Mouse (Mus musculus) cerebellum, adult 9-11 months (tissue): Measurements from ENCODE around the gene Ckap2.
A peak's percentile ranks its signal among the peaks of the same experiment; 100 is the strongest.

ENCODE experiments used
- DNase-seq: peaks from one replicate; pipeline ENCODE4 v3.0.0; 2022

Ckap2 gene

DNA sequence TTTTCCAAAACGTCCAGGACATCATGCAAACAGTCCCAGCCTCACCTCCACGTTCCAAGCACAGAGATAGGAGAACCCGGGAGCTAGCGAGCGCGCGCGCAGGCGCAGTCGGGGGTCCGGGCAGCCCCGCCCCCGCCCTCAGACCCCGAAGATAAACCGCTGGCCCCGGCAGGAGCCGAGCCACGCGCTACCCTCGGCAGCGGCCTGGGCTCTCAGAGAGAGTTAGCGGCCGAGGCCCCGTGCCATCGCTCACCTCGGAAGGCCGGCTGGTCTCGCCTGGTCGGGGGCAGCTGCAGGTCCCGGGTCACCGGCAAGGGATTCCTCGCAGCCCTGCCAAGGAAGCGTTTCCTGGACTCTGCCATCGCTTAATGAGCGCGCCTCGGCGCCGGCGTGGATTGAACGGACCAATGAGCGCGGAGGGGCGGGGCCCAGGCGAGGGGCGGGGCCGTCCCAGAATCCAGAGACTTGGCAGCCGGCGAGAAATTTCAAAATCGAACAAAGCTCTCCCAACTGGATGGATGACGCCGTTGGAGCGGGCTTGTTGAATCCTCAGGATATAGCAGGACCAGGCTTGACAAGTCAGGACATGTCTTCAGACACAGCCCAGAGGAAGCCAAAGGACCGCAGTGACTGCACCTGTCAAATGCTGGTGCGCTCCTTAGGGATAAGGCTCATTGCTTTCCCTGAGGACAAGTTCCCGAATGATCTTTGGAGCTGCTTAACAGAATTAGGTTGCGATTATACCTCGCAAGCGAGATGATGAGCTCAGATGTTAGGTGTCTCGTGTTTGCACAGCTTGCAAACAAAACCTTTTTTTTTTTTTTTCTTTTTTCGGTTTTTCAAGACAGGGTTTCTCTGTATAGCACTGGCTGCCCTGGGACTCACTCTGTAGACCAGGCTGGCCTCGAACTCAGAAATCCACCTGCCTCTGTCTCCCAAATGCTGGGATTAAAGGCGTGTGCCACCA is at the start of gene Ckap2:
TSS of gene Ckap2 (minus strand) at position 389 of the 967 bp plus-strand sequence.
- peak; percentile 81 for DNase-seq

DNA sequence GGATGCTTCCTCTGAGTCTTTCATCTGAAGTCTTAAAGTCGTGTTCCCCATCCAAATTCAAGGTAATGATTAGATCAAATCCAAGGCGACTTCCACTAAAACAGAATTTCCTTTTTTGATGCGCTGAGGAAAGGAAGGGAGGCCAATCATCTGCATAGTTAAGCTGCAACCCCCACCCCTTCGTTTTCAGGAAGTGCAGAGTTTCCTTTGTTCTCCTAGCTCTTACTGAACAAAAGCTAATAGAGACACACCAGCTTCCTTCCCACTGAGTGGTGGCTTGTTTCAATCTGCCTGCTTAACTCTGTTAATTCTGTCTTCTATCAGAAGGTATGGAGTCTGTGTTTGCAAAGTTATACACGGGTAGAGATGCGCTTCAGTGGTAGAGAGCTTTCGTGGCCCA is 43.0 kb upstream of the Ckap2 start:
- DNase-seq: no peak

DNA sequence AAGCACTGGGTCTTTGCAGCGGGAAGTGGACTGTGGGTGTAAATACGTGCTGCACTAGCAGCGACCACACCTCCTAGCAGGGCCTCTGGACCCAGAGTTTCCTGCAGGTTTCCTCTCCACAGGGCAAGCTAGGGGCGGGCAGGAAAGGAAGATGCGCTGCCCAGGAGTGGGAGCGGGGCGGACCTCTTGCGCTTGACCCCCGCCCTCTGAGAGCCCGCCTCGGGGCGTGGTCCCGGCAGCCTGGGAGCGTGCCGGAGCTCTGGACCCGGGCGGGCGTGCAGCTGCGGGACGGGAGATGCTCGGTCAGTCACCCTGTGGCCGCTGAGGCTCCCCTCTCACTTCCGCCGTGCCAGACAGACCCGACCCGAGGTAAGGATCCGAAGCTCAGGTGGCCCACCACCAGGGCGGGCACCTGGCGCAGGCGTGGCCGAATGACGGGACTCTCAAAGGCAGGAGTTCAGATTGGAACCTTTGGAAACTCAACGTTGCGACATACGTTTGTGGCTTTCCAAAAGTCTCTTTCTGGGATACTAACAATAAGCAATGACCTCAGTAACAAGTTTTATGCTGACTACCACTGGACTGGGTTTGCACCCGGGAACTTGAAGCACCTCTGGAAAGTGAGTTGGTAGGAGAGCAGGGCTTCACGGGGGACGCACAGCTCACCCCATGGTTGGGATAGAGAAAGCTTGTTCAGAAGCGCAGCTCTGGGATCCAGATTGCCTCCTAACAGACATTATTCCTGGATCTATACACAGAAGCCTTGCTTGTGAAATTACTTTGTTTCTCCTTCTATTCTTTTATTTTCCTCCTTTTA is 41.6 kb upstream of the Ckap2 start, which contains the start of gene Thsd1:
TSS of gene Thsd1 (plus strand) at position 253 of the 817 bp plus-strand sequence.
- DNase-seq: no peak

DNA sequence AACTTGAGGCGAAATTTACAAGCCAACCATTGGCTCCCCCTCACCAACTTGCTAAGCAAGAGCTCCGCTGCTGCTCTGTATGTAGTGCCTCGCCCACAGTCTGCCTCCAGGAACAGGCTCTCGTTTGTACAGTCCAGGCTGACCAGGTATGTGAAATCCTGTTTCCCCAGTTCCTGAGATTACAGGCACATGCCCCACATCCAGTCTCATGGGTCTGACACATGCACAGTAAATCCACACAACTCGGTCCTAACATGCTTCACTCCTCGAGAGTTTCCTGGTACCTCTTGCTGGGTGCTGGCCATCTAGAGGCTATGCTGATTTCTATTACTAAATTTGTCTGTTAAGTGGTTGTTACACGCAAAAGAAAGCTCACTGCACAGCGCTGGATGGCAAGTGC is 40.7 kb upstream of the Ckap2 start:
- no peak for DNase-seq

DNA sequence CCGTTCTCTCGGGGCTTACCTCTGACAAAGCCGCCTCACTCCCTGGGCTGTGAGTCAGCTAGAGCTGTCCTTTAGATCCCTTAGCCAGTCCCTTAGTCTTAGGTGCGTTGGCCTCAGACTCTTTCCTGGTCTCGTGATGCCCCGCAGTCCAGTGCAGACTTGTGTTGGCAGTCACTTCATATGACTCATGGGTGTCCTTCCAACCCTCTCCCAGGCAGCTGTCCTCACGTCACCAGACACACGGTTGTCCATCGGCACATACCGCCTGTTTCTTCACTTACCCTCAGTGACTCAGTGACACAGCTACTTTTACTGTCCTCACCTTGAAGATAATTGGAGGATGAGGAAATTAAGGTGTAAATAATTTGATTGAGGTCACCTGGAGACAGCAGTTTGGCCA is 29.2 kb upstream of the Ckap2 start:
- no peak for DNase-seq

DNA sequence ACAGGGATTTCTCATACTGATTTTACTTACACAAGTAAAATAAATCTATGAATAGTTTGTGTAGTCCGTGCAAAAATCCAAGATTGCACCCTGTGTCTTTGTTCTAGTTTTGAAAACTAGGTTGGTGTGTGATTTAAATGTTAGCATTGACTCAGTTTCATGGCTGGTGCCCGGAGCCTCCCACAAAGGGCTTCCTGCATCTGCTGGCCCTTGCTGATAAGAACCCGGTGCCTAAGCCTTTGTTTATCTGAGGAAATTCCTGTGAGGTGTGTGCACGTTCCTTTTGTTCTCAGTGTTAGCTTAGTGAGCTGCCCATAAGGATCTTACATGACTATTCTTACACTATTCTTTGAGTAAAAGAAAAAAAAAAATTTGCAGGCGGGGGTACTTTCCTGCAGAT is 23.4 kb upstream of the Ckap2 start:
- no peak for DNase-seq

DNA sequence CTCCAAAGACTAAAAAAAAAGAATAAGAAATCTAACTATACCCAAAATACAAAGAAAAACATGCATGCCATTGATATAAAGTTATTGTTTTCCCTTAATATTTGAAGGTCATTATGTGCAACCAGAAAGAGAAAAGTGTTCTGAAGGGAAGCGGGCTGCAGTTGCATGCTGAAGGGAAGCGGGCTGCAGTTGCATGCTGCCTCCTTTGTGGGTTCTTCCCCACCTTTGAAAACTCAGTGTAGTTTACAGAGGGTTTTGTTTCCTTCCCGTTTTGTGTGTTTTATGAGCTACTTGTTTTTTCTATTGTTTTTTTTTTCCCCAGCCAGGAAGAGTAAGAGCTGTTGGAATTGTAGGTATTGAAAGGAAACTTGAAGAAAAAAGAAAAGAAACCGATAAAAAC is 21.9 kb upstream of the Ckap2 start:
- no peak for DNase-seq

DNA sequence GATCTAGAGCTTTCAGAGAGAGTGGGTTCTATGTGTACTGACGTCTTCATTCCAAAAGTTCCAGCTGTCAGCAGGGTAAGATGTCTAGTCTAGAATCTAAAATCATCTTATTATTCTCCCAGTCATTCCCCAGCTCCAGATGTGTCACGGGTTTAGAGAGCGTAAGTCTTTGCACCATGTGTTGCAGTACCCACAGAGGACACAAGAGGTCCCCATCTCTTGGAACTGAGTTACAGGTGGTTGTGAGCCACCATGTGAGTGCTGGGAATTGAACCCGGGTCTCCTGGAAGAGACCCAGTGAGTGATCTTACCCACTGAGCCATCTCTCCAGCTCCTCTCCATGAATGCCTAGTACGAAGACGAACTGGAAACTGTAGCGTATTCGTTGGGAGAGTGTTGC is 13.9 kb upstream of the Ckap2 start:
- no peak for DNase-seq

DNA sequence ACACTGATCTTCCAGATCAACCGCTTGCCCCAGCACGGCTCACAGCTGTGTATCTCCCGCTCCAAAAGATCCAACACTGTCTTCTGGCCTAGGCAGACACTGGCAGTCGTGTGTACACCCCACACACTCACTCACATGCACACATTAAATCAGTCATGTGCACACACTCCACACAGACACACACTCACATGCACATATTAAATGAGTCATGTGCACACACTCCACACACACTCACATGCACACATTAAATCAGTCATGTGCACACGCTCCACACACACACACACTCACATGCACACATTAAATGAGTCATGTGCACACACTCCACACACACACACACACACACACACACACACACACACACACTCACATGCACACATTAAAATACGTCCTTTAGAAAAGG is 12.3 kb upstream of the Ckap2 start:
- DNase-seq: no peak

DNA sequence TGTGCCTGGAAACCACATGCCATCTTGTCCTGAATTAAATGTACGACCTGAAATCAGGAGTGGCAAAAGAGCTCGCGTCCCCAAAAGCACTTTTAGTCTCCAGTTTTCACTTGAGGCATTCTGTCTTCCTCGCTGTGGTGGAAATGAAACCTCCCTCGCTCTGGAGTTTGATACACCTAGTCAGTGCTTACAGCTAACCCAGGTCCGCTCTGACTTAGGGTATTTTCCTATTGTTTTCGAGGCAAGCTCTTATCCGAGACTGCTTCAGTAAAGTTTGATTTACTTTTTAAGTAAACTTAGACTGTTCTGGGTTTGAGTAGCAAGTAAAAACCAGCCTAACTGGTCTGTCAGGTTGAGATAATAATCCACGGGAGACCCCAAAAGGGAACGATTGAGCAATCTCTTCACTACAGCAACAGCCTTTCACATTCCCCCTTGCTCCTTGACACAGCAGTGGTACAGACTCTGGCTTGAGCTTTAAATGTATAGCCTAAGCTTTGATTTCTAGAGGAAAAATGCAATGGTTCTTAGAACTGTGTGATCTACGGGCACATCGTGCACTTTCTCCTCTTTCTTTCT is 7.9 kb upstream of the Ckap2 start:
- DNase-seq: no peak

DNA sequence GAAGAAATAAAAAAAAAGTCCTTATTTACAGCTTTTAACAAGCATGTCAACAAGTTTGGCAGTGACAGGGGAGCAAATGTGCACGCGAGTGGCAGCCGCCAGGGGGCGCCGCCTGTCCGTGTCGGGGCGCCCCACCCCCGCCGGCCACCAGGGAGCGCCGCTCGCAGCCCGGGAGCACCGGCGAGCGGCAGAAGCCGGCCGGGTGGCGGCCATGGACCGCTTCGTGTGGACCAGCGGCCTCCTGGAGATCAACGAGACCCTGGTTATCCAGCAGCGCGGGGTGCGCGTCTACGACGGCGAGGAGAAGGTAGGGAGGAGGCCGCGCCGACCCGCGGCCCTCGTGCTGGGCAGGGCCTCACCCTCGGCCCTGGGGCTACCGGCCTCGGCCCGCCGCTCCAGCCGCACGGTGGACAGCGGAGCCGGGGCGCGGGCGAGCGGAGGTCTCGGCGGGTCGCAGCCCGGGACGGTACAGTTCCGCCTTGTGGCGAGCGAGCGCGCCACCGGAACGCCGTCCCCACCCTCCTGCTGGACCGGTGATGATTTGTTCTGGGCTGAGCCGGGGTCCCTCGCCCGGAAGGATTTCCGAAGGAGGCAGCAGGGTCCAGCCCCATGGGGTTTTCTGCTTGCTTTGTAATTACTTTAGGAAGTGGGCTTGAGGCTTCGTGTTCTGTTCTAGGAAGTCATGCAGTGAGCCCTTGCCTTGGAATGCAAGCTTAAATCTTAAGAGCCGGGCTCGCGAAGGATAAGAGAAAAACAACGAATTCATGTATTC is 7.2 kb upstream of the Ckap2 start, which contains the start of gene Vps36:
TSS of gene Vps36 (plus strand) at position 150 of the 772 bp plus-strand sequence.
- DNase-seq: peak; percentile 88

DNA sequence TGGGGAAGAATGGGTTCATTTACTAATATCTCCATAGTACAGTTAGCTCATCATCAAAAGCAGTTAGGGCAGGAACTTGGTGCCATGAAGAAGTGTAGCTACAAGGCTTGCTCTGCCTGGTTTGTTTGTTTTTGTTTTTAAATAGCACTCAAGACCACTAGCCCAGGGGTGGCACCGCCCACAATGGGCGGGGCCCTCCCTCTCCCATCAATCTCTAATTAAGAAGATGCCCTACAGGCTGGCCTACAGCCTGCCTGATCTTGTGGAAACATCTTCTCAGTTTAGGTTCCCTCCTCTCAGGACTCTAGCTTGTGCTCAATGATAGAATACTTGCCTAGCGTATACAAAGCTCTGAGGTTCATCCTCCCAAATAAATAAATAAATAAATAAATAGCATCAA is 735 bp downstream of the Ckap2 start:
- no peak for DNase-seq

DNA sequence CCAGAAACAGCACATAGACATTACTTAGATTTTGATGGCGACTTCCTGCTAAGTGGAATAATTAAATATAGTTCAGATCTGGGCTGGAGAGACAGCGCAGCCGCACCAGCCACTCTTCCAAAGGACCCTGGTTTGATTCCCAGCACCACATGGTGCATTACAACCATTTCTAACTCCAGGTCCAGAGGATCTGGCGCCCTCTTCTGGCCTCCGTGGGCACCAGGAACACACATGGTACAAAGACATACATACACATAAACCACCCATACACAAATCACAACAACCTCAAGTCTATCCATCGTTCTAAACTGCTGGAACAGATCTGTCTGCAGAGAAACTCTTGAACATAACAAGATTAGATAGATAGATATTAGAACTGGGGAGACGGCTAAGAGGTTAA is 9.7 kb downstream of the Ckap2 start:
- DNase-seq: no peak

DNA sequence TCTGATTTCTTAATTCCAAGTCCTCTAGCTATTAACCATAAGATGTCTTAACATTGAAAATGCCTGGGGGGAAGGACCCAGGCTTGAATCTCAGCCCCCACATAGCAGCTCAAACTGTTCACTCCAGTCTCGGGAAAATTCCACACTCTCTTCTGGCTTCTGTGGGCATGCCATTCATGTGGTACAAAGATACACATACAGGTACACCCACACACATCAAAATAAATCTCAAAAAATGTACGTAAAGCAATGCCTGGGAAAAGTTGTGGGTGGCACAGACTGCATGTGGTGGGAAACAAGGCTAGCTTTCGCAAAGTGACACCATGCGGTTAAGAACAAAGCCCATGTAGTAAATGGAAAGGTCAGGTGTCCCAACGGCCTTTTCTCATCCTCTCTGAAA is 16.5 kb downstream of the Ckap2 start:
- no peak for DNase-seq

DNA sequence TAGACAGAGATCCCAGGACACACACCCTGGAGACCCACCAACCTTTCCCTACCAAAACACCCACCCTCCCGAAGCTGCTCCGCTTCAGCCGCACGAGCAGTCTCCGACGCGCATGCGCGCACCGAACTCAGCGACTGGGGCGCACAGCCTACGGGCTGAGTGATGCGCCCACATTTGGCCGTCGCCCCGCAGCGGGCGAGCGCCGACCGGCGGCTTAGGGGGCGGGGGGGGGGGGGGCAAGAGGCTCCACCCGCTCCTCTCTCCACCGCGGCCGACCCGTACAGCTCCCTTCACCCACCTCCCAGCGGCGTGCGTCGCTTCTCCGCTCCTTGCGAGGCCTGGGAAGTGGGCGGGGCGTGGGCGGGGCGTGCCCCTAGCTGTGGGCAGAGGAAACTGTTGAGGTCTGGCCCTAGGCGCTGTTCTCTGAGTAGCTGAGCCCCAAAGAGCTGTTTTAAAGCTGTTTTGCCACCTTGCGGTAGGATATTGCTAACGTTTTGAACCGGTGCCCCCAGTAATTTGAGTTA is 19.5 kb downstream of the Ckap2 start, which contains the start of gene Nek3:
TSS of gene Nek3 (minus strand) at position 356 of the 524 bp plus-strand sequence.
- DNase-seq: peak; percentile 89

DNA sequence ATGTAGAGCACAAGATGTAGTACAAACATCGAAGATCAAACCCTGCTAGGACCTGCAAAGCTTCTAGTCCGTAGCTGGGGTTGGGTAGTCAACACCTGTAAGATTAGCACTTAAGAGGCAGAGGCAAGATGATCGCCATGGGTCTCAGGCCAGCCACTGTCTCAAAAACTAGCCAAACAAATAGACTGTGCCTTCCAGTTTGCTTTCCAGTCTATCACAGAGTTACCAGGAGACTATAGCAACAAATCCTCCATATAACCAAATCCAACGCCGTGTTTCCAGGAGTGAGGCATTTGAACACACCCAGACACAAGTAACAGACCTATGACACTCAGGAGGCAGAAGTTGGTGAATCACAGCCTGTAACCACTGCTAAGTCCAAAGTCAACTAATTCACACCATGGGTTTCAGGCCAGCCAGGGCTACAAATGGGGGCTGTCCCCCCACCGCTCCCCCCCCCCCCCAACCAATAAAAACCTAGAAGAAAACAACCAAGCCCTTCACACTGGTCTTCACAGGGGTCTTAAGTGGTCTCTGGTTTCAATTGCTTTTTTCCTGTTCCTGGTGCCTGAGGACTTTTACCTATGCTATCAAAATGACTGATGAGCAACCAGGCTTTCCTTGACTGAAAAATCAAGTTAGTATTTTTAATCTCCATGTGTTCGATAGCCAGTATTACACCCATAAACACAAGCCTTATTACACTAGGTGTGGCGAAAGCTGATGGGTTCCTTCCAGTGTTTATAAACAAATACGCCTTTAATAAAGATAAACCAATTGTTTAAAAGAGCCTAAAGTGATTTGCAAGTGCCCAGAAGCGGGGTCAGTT is 20.2 kb downstream of the Ckap2 start:
- no peak for DNase-seq

DNA sequence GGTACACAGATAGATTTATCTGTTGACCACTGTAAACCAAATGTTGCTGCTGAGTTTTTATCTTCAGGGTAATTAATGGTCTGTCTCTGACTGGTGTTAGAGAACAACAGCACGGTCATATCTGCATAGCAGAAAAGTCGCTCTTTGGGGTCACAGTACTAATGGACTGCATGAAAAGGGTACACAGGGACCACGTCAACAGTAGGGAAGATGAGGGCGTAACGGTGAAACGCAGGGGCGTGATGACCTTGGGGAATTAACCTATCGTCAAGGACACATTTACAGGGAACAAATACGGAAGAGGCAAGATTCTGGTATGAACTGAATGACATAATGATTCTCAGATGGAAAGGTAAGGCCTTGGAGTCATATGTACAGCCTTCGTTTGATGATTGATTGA is 21.2 kb downstream of the Ckap2 start:
- no peak for DNase-seq

DNA sequence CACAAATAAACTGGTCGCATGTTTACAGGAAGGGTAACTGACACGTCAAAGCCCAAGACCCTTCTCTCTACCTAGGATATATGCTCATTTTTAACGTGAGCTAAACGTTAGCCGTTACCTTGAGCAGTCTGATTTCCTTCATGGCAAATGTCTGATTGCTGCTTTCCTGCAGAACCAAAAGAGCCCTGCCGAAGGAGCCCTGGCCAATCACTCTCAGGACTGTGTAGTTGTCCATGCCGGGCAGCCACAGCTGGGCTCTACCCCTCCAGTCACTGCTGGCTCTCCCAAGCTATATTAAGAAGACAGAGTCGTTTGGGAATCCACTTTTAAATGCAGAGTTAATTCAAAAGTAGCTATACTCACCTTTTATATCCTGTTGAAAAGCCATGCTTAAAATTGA is 23.4 kb downstream of the Ckap2 start:
- no peak for DNase-seq

DNA sequence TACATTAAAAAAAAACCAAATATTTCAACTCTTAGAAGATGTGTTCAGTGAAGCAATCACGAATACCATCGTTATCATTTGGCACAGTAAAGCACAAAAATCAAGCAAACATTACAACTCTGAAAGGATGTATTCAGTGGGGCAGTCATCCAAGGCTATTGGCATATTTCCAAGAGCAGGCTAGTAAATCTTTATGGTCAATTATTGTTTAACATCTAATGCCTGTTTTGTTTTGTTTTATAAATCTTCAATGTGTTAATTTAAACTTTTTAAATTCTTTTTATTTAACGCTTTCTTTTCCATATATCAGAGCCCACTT is 35.3 kb downstream of the Ckap2 start:
- DNase-seq: no peak

DNA sequence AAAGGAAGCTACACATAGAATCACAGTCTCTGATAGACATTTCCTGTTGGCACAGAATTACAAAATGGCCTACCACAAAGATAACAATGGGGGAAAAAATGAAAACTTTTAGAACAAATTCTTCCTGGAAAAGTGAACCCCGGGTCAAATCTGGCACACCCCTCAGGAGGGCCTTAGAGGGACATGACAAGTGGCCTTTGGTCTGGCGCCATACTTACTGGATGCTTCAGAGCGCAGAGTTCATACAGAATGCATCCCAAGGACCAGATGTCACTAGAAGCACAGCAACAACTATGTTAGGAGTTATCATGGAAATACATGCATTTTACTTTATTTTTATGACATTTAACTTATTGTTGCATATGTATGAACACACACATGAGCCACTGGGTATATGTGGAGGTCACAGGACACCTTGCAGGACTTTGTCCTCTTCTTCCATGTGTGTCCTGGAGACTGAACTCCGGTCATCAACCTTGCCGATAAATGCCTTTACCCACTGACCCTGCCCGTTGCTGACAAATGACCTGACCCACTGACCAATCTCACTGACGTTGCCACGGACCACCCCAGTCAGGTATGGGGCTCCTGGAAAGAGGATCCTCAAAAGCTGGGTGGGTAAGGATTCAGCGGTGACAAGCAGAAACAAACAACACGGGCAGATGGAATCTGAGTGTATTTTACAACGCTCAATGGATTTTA is 35.8 kb downstream of the Ckap2 start:
- DNase-seq: no peak

DNA sequence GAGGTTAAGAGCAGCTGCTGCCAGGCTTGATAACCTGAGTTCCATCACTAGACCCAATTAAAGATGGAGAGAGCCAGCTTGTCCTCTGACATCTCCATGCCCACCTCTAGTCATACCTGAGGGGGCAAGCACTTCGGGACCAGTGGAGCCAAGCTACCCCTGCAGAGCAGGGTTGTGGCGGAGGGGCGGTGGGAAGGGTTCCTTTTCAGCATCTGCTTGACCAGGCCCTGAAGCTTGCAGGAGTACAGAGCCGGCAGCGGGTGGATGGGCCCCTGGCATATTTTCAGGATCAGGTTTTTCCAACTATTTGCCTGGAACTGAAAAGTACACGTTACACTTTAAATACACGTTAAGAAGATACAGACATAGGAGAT is 37.3 kb downstream of the Ckap2 start:
- DNase-seq: no peak
